In genomic region chr10:39612989-39613831, GRCm38 (mm10) we compare ENCODE assay signal across 8 mouse cellular contexts. TPM values are rescaled to one million over a fixed set of nuclear protein-coding genes. Genes with fewer than 3 reads are reported as not detected.
DNase-seq lines count a peak whose midpoint lies in the region; ATAC-seq and TF ChIP-seq lines count a peak whose summit lies in the region.

No protein-coding gene starts in this region.

- TF ChIP-seq CTCF in liver, postnatal 0 days (IDR thresholded peaks at IDR 0.05; ENCODE audit: low read depth) = no peak

- DNase-seq in cerebellum, postnatal 36 days = peak; percentile 75 to 79
- peak; percentile 86 for DNase-seq in gastrocnemius, postnatal 25 days
- peak; percentile 64 for DNase-seq in liver, postnatal 0 days
- peak; percentile 29 to 62 for DNase-seq in thymus, postnatal 10 days (ENCODE audit: low spot score in 2 of 2)
- DNase-seq in layer of hippocampus, postnatal 14 days (ENCODE audit: low spot score in 2 of 2) = no peak

- H3K27me3 ChIP-seq in liver, postnatal 0 days (ENCODE audit: insufficient read depth, low read length) = no peaks in the 10 kb centered on the region
- no peaks in the 10 kb centered on the region for H3K27me3 ChIP-seq in neural tube, embryonic 12.5 days (replicated peaks)

- peak overlapping the region; percentile 61 for H3K9ac ChIP-seq in liver, postnatal 0 days (replicated peaks)
- H3K9ac ChIP-seq in neural tube, embryonic 12.5 days = 0 out of 2 replicates have a peak overlapping the region, but pooled peaks have one; percentile 26

- peak overlapping the region; percentile 48 for H3K4me3 ChIP-seq in liver, postnatal 0 days (ENCODE audit: low read depth, low read length)
- 0 out of 2 replicates have a peak overlapping the region, but pooled peaks have one; percentile 11 for H3K4me3 ChIP-seq in neural tube, embryonic 12.5 days

- TF ChIP-seq EP300 in liver, postnatal 0 days (IDR thresholded peaks at IDR 0.05; ENCODE audit: low read depth) = no peak

- peaks cover 7% of the 10 kb centered on the region; the same call in 1 of the 2 replicates for H3K4me1 ChIP-seq in liver, postnatal 0 days (ENCODE audit: insufficient read depth)
- peaks cover 15% of the 10 kb centered on the region for H3K4me1 ChIP-seq in neural tube, embryonic 12.5 days

- H3K4me2 ChIP-seq in liver, postnatal 0 days (ENCODE audit: low read depth, low read length) = peak overlapping the region; percentile 78
- H3K4me2 ChIP-seq in neural tube, embryonic 12.5 days (replicated peaks) = peak overlapping the region; percentile 45

- H3K36me3 ChIP-seq in liver, postnatal 0 days (replicated peaks; ENCODE audit: insufficient read depth, low read length) = 0 out of 2 replicates have a peak, but pooled peaks cover 2% of the 10 kb centered on the region
- no peaks in the 10 kb centered on the region for H3K36me3 ChIP-seq in neural tube, embryonic 12.5 days

- H3K9me3 ChIP-seq in liver, postnatal 0 days (ENCODE audit: low read length) = no peaks in the 10 kb centered on the region
- H3K9me3 ChIP-seq in neural tube, embryonic 12.5 days = no peaks in the 10 kb centered on the region

- ATAC-seq in activated CD4-positive, CD25-positive, alpha-beta regulatory T cell, adult 4 months = peak; percentile 92
- peak; percentile 91 for ATAC-seq in inflammation-experienced regulatory T-cells, adult 6 months
- ATAC-seq in liver, postnatal 0 days = peak; percentile 74
- ATAC-seq in neural tube, embryonic 12.5 days (ENCODE audit: low FRiP score, low read depth) = peak; percentile 67

- 9% methylated on average over 26 of the region's 26 CpGs for WGBS in liver, postnatal 0 days (ENCODE audit: insufficient replicate concordance)
- 17% methylated on average over 26 of the region's 26 CpGs for WGBS in neural tube, embryonic 12.5 days

- H3K27ac ChIP-seq in liver, postnatal 0 days (ENCODE audit: low read depth) = peak overlapping the region; percentile 86
- no peak overlapping the region for H3K27ac ChIP-seq in neural tube, embryonic 12.5 days

RNA-seq across cellular contexts. Expression of gene Traf3ip2, which starts 0.5 kb away (rescaled TPM):
- polyA plus RNA-seq in activated CD4-positive, CD25-positive, alpha-beta regulatory T cell, adult 4 months (2017; shearing (Covaris generic)) = 10 to 100 TPM; 33.8 to 34.0 TPM
- 1 to 10 TPM; 4.8 to 5.7 TPM for total RNA-seq in gastrocnemius, postnatal 25 days (2021)
- 10 to 100 TPM; 29.5 to 48.1 (median 47.8) TPM for polyA plus RNA-seq in inflammation-experienced regulatory T-cells, adult 6 months (2017; shearing (Covaris generic))
- 2.3 TPM in 2 replicates for polyA plus RNA-seq in liver, postnatal 0 days (2015; fragmentation: Nextera tagmentation; extraction: Ambion mirVana)
- polyA plus RNA-seq in neural tube, embryonic 12.5 days (2016; fragmentation: Nextera tagmentation; extraction: Ambion mirVana) = 5.4 and 7.2 TPM in 2 replicates
- total RNA-seq in layer of hippocampus, postnatal 14 days (2021) = 1 to 10 TPM; 3.6 to 4.3 TPM

Comparison
In these comparisons a context has a peak if more than half of its experiments do, and no peak if none do; other contexts are left out.
1. DNase-seq: peak in cerebellum, postnatal 36 days (2 of 2), gastrocnemius, postnatal 25 days (single experiment), liver, postnatal 0 days (single experiment) and thymus, postnatal 10 days (2 of 2); none in layer of hippocampus, postnatal 14 days (0 of 2).
2. Peak in every context shown above with its lines, with median percentiles within 50 percentile points of each other: ATAC-seq.